Mouse (Mus musculus) thymus, postnatal 14 days (tissue): ENCODE data around the gene Pgm5.
A peak's percentile ranks its signal among the peaks of the same experiment; 100 is the strongest.

ENCODE experiments used
- DNase-seq: peaks from one replicate; pipeline ENCODE4 v3.0.0; 2021

Pgm5 gene

GRCm38 (mm10) chr19:24652342-24653019 is 209.2 kb downstream of the Pgm5 start:
- DNase-seq = no peak

GRCm38 (mm10) chr19:24651595-24651994 is 210.1 kb downstream of the Pgm5 start:
- DNase-seq = no peak

DNA sequence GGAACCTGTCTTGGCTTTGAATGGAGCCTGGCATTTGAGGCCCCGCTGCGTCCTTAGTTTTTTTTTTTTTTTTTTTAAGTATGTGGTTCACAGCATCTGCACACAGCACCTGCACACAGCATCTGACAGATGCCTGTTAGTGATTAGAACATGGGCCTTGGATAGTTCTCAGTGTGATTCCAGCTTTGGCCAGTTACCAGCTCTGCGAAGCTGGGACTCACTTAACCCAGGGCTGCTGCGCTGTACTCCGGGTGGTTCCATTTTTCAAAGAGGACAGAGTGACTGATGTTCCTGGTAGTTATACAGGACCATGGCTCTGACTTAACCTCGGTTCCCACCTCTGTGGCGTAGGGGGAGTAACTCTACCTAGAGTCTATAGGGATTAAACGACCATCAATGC is 211.2 kb downstream of the Pgm5 start:
- DNase-seq = no peak

DNA sequence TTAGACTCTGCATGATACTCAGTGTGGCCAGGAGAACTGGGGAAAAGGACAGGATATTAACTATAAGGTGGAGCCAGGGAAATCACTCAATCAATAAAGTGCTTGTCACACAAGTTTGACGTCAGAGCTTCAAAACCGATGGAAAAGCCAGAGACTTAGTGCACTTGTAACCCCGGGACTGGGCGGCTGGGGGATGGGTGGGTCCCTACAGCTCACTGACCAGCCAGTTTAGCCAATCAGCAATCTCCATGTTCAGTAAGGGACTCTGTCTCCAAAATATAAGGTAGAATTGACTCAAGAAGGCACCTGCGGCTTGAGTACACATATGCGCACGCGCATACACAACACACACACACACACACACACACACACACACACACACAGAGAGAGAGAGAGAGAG is 213.6 kb downstream of the Pgm5 start:
- no peak for DNase-seq

DNA sequence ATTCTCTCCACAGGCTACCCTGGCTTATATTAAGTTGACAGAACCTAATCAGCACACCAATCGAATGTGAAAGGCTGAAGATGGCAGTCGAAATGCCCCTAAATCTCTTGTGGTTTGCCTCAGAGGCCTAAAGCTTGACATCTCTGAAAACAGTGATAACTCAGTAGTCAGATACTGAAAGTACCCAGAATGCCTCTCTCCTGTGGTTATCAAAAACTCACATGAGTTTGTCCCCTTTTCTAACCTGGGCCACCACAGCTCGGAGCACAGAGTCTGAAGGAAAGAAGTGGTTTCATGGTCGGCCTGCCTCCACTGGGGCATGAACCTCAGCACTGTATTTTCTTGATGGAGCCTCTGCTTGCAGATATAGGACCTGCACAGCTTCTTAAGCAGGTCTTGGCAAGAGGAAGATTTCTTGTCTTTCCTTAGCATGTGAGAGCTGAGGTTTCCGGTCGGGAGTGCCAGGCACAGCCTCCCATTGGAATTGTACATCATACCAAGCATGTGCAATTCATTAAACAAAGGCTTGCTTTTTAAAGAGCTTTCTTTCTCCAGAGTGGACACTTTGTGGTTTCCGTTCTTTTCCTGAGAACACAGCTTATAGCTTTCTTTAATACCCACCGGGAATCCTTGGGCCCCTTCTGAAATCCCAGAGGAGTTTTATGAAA is 215.4 kb downstream of the Pgm5 start:
- no peak for DNase-seq

- DNase-seq = no peak
Observed at GRCm38 (mm10) chr19:24644971-24645370, 216.7 kb downstream of the Pgm5 start.

DNA sequence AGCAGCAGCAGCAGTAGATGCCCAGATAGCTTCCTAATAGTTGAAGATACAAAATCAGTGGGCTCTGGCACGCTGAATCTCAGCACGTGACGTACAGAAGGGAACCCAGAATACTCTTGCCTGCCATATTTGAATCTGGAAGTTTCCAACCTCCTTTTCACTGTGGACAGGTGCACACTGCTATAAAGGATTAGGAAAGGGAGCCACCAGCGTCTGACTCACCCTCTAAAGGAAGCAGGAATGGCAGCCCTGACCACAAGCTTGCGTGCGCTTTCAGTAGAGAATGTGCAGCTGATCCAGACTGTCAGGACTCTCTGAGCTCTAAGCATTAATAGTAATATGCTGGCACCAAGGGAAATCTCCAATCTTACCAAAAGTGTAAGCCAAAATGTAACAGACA is 220.7 kb downstream of the Pgm5 start:
- DNase-seq = no peak

GRCm38 (mm10) chr19:24637988-24638387 is 223.7 kb downstream of the Pgm5 start:
- no peak for DNase-seq

DNA sequence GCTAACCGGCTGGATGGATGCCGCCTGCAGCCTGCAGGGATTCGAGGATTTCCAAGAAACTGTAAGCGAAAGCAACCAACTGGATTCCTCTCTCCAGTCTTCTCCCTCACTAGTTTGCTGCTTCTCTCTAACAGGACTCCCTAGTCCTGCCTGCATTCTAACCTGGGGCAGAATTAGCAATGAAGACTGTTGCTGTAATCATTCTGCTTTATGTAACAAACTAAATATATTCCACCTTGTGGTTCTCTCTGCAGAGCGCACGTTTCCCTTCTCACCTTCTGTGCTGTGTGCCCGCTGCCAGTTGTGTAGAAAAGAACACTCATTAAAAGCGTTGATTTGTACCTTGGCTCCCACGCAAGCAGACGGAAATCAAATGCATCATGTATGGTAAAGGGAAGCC is 225.0 kb downstream of the Pgm5 start:
- no peak for DNase-seq

DNA sequence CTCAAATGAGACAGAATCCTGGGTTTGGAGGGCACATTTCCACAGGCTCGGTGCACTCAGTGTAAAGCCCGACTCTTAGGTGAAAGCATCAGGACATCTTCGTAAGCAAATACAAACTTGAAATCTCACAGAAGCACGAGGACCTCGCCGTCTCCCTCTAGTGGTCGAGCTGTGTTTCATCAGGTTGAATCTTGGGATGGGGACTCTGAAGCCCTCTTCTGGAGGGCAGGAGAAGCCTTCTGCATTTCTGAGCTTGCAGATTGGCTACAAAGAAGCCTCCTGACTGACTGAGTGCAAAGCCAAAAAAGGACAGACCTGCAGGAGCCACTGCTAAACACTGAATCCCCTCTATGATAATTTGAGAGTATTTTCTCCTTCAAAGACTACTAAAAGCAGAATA is 227.1 kb downstream of the Pgm5 start:
- peak; percentile 78 for DNase-seq
